Mouse (Mus musculus) embryonic facial prominence, embryonic 14.5 days (tissue): ENCODE measurements around the gene Gm42906. TPM values are rescaled to one million over a fixed set of nuclear protein-coding genes. Genes with fewer than 3 reads are reported as not detected.

ENCODE experiments used
- ATAC-seq: fragments of 200-750 bp; cut with Nextera tagmentation; 2 replicates; pipeline ENCODE4 v1.8.0; 2017; ENCODE audit warnings: low read depth, moderate number of reproducible peaks, moderate TSS enrichment
- DNase-seq: peaks from one replicate; pipeline ENCODE4 v3.0.0-alpha.2; 2015; ENCODE audit warnings: low spot score
- H3K27ac ChIP-seq: fragments of 300-500 bp; sonication (generic); replicated peaks from 2 replicates; pipeline ENCODE4 v1.5.1; 2014; ENCODE audit warnings: low read depth, mild to moderate bottlenecking, low read length, moderate library complexity
- H3K27me3 ChIP-seq: fragments of 300-500 bp; sonication (generic); replicated peaks from 2 replicates; pipeline ENCODE4 v1.6.1; 2014; ENCODE audit warnings: low read length; ENCODE audit not compliant: control insufficient read depth, insufficient read depth
- H3K36me3 ChIP-seq: fragments of 300-500 bp; sonication (generic); 2 replicates; pipeline ENCODE4 v1.6.1; 2014; ENCODE audit warnings: low read length, mixed read lengths; ENCODE audit not compliant: control insufficient read depth, insufficient read depth
- H3K4me1 ChIP-seq: fragments of 300-500 bp; sonication (generic); 2 replicates; pipeline ENCODE4 v1.6.1; 2014; ENCODE audit warnings: antibody characterized with exemption, low read length; ENCODE audit not compliant: control insufficient read depth, insufficient read depth
- H3K4me2 ChIP-seq: fragments of 300-500 bp; sonication (generic); 2 replicates; pipeline ENCODE4 v1.6.1; 2014; ENCODE audit warnings: low read depth, mild to moderate bottlenecking, low read length, moderate library complexity, mixed read lengths
- H3K4me3 ChIP-seq: fragments of 300-500 bp; sonication (generic); 2 replicates; pipeline ENCODE4 v1.5.1; 2014; ENCODE audit warnings: low read depth, mild to moderate bottlenecking, low read length
- H3K9ac ChIP-seq: fragments of 300-500 bp; sonication (generic); 2 replicates; pipeline ENCODE4 v1.6.1; 2014; ENCODE audit warnings: low read depth, mild to moderate bottlenecking, low read length, moderate library complexity, mixed read lengths
- H3K9me3 ChIP-seq: fragments of 300-500 bp; sonication (generic); 2 replicates; pipeline ENCODE4 v1.6.1; 2016; ENCODE audit warnings: low read length; ENCODE audit not compliant: control insufficient read depth
- WGBS: fragments of 180-500 bp; shearing (Covaris S2); extraction: QIAGEN DNeasy Blood & Tissue Kit; methylation state at CpG from one replicate; pipeline ENCODE4 v1.1.7; 2014; 5-methylcytosine and 5-hydroxymethylcytosine counted together
- polyA plus RNA-seq: library from polyadenylated mRNA; unstranded; fragments of >200 nt; fragmentation: Nextera tagmentation; extraction: Ambion mirVana; gene quantifications from 2 replicates; pipeline ENCODE4 v1.2.1, GENCODE M21; 2014

Gene Gm42906
- polyA plus RNA-seq, 1 experiment from 2014 or later: not detected

DNA sequence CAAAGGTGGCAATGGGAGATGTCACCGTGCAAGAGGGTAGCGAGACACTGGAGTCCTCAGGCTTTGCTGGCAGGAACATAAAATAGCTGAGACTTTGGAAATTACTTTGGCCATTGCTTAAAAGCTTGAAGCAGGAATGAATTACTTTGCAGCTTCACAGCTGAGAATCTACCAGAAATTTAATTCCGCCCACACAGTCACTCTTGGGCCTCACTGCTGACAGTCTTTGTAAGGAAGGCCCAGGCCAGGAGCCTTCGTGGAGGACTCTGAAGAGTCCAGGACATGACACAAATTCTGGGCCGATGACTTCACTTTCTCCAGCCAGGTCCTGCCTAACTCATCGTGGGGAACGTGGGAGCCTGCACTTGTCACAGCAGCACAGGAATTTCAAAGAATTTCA lies 405.9 kb downstream of the Gm42906 start:
- Histone ChIP-seq H3K27me3 (no peaks in the 10 kb centered on the region), H3K9ac (no peak overlapping the region), H3K4me1 (peaks cover 15% of the 10 kb centered on the region), H3K27ac (no peak overlapping the region), H3K36me3 (no peaks in the 10 kb centered on the region), H3K4me3 (no peak overlapping the region), H3K4me2 (no peak overlapping the region), H3K9me3 (no peaks in the 10 kb centered on the region)
- 73% methylated on average over 7 of the region's 7 CpGs for WGBS
- ATAC-seq (no peak), DNase-seq (no peak)

GRCm38 (mm10) chr5:151020831-151021230 lies 407.1 kb downstream of the Gm42906 start:
- H3K27ac ChIP-seq: no peak overlapping the region
- no peaks in the 10 kb centered on the region for H3K9me3 ChIP-seq
- 77% methylated on average over 14 of the region's 14 CpGs for WGBS
- no peaks in the 10 kb centered on the region for H3K27me3 ChIP-seq
- H3K36me3 ChIP-seq: no peaks in the 10 kb centered on the region
- H3K4me1 ChIP-seq: peaks cover 15% of the 10 kb centered on the region
- no peak overlapping the region for H3K9ac ChIP-seq
- no peak overlapping the region for H3K4me2 ChIP-seq
- no peak for ATAC-seq
- H3K4me3 ChIP-seq: no peak overlapping the region
- no peak for DNase-seq

GRCm38 (mm10) chr5:151020031-151020820 lies 407.7 kb downstream of the Gm42906 start:
- no peaks in the 10 kb centered on the region for H3K27me3 ChIP-seq
- no peak overlapping the region for H3K27ac ChIP-seq
- DNase-seq (no peak), ATAC-seq (no peak)
- H3K4me1 ChIP-seq: peaks cover 15% of the 10 kb centered on the region
- peaks cover 2% of the 10 kb centered on the region; the same call in 1 of the 2 replicates for H3K9me3 ChIP-seq
- no peak overlapping the region for H3K4me3 ChIP-seq
- no peak overlapping the region for H3K9ac ChIP-seq
- WGBS: 62% methylated on average over 13 of the region's 13 CpGs
- H3K36me3 ChIP-seq: no peaks in the 10 kb centered on the region
- no peak overlapping the region for H3K4me2 ChIP-seq

DNA sequence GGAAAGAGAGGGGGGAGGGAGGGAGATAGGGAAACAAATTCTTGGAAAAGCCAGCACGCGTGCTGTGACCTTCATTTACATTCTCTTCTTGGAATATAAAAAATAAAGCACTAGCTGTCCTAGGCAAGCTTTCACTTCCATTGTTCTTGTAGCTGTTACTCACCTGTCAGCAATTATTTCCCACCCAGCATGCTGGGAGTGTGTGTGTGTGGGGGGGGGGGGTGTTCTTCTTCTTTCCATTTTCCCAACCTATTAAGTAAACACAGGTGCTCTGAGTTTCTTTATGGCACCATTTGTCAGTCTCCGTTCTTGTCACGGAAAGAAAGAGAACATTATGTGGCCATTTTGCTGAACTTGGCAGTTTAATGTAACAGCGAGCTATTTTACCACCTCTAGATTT lies 409.0 kb downstream of the Gm42906 start:
- Histone ChIP-seq H3K27me3 (no peaks in the 10 kb centered on the region), H3K4me2 (no peak overlapping the region), H3K4me1 (peaks cover 15% of the 10 kb centered on the region), H3K36me3 (no peaks in the 10 kb centered on the region), H3K9me3 (peaks cover 6% of the 10 kb centered on the region; the same call in 1 of the 2 replicates), H3K4me3 (no peak overlapping the region), H3K9ac (no peak overlapping the region), H3K27ac (no peak overlapping the region)
- ATAC-seq (no peak), DNase-seq (no peak)
- WGBS: 48% methylated on average over 5 of the region's 5 CpGs

DNA sequence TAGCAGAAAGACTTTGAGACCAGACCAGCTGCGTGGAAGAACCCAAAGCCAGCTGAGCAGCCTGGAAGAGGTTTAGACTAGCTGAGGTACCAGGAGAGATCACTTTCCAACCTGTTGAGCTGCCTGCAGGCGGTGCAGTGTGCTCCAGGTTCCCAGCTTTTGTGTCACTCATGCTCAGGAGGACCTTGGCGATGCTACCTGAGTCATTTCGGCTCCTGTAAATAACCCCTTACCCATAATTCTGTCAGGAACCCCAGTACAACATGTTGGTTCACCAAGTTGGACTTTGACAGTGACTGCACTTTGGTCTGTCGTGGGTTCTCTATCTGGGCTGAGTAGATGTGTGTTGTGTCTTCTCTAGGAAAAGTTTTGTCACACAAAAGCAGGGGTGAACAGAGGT lies 409.5 kb downstream of the Gm42906 start:
- Histone ChIP-seq H3K9me3 (peaks cover 6% of the 10 kb centered on the region; the same call in 1 of the 2 replicates), H3K27ac (no peak overlapping the region), H3K4me3 (no peak overlapping the region), H3K36me3 (no peaks in the 10 kb centered on the region), H3K4me1 (peaks cover 11% of the 10 kb centered on the region), H3K27me3 (no peaks in the 10 kb centered on the region), H3K4me2 (no peak overlapping the region), H3K9ac (no peak overlapping the region)
- no peak for DNase-seq
- 55% methylated on average over 5 of the region's 5 CpGs for WGBS
- no peak for ATAC-seq

Other genes starting within 250 kb of the Gm42906 start
- 13.3 and 13.6 TPM in 2 replicates for gene Stard13, start 194.3 kb downstream of the Gm42906 start, polyA plus RNA-seq
- gene Vmn2r18, start 177.9 kb upstream of the Gm42906 start, polyA plus RNA-seq: 0.10 TPM in 1 of 2 replicates, not detected in the other
- gene Rfc3, start 223.1 kb upstream of the Gm42906 start, polyA plus RNA-seq: 67.3 and 82.5 TPM in 2 replicates